Mouse (Mus musculus) embryonic fibroblast, embryonic 13.5 days (primary cell): ENCODE data around the gene Mill2. TPM values are rescaled to one million over a fixed set of nuclear protein-coding genes. Genes with fewer than 3 reads are reported as not detected.
"Not testable (repeated sequence)": the region's sequence is repeated elsewhere in the genome, so short reads cannot be mapped to it uniquely, and the experiment has no call there.

ENCODE experiments used
- H3K27ac ChIP-seq: 2 replicates; pipeline ENCODE4 v1.5.1; 2012; ENCODE audit warnings: low read length, control low read depth, inconsistent platforms; ENCODE audit not compliant: insufficient read depth
- H3K4me1 ChIP-seq: 2 replicates; pipeline ENCODE4 v1.6.1; 2011; ENCODE audit warnings: low read length; ENCODE audit not compliant: control insufficient read depth, insufficient read depth
- H3K4me3 ChIP-seq: 2 replicates; pipeline ENCODE4 v1.5.1; 2011; ENCODE audit warnings: mild to moderate bottlenecking, control low read depth, low read length; ENCODE audit not compliant: insufficient read depth
- CTCF ChIP-seq: IDR thresholded peaks from 2 replicates; pipeline ENCODE4 v1.5.1; 2011; ENCODE audit warnings: mild to moderate bottlenecking, control low read depth, low read length, moderate library complexity, borderline replicate concordance; ENCODE audit not compliant: insufficient read depth
- POLR2A ChIP-seq: IDR thresholded peaks from 2 replicates; pipeline ENCODE4 v1.6.1; 2011; ENCODE audit warnings: low read depth, mild to moderate bottlenecking, control low read depth, low read length, moderate library complexity
- polyA plus RNA-seq: library from polyadenylated mRNA; stranded (reverse); fragments of >200 nt; gene quantifications from 2 replicates; pipeline ENCODE4 v1.2.4, GENCODE M21; 2011; ENCODE audit warnings: low read depth; ENCODE audit not compliant: missing spikeins, insufficient read length

Gene Mill2
- polyA plus RNA-seq, 1 experiment, result 3.0 TPM

DNA sequence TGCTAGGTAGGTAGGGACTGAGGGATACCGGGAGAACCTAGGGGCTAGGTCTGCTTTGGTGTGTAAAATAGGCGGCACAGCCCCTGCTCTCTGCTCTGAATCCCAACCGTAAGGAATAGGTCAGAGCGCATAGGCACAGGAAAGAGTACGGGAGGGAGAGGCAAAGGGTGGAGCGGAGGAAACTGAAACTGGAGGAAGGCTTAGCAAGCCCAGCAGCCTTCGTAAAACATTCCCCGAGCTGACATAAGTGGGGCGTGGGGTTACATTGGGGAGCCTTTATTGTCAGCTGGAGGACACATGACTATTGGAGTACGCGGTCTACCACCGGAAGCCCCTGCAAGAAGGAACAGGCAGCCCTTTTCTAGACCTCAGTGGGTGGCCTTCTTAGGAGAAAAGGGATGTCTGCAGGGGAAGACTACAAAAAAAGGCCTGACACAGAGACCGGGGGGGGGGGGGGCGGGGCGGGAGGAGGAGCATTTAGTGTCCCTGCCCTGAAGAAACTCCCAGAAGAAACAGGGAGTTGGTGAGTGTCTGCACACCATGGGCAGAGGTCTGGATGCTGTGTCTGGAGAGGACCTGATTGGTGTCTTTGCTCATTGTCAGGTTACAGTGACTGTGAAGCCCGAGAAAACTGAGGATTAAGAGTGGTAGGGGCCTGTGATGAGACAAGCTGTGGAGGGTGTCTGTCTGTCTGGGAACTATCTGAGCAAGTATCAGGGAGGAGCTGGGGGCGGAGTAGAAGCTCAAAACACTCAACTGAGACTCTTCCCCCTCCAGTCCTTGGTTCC lies 814 bp downstream of the Mill2 start:
- Histone ChIP-seq H3K4me1 (no peaks in the 10 kb centered on the region), H3K27ac (peak overlapping the region; percentile 76), H3K4me3 (peak overlapping the region; percentile 42)
- TF ChIP-seq CTCF (no peak), POLR2A (peak; percentile 75)

- Histone ChIP-seq H3K4me3 (peak overlapping the region; percentile 34), H3K4me1 (no peaks in the 10 kb centered on the region), H3K27ac (peak overlapping the region; percentile 75; the same call in 1 of the 2 replicates)
- TF ChIP-seq CTCF, result no peak
- no peak for TF ChIP-seq POLR2A
Measured at GRCm38 (mm10) chr7:18841174-18841567, 1.4 kb downstream of the Mill2 start.

DNA sequence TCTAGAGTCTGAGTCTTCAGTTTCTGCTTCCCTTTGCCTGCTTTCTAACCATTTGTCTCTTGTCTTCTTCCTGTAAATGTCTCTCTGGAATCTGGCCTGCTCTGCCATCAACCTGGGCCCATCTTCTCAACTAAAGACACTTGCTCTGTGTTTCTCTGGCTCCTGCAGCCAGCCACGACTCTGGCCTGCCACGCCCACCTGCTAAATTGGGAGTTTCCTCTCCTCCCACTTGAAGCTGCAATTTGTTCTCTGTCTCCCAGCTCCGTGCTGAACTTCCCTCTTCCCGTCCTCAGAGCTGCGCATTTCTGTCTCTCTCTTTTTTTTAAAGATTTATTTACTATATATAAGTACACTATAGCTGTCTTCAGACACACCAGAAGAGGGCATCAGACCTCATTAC lies 5.0 kb downstream of the Mill2 start:
- no peak for TF ChIP-seq POLR2A
- TF ChIP-seq CTCF, result no peak
- Histone ChIP-seq H3K27ac (no peak overlapping the region), H3K4me1 (no peaks in the 10 kb centered on the region), H3K4me3 (no peak overlapping the region)

DNA sequence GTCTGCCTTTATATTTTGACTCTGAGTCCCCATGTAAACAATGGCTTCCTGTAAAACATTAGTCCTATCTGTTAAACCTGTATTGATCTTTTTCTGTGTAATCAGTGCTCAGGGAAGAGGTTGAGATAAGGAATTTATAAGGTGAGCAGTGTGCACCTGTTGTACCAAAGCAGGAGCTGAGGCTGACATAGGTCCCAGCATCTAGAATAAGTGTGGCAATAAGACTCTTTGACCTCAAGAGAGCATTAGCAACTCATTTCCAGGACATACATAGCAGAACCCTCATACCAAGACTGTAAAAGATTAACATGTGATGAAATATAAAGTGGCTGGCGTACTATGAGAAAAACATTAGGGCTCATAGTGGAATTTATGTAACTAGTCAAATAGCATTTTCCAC lies 8.6 kb downstream of the Mill2 start:
- no peaks in the 10 kb centered on the region for H3K4me1 ChIP-seq

DNA sequence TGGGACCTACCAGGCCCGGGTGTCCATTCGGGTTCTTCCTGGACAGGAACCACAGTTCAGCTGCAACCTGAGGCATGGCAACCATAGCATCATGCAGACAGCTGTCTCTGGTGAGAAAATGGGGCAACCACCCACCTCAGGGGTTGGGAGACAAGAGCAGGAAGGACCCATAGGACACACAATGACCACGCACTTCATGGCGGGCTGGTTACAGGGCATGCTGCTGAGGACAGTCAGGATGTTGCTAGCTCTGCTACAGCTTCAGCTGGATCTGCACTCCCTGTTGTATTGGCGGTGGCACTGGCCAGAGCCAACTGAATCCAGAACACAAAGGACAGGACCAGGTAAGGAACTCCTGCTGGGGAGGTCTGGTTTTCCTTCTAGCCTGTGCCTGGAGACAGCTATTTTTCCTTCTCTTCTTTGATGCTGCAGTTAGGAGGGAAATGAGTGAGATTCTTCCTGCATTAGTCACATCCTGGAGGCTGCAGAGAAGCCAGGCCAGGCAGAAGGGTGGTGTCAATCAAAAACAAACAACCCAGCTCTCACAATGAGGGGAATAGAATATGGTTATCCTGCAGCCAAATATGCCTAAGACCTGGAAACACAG lies 18.6 kb downstream of the Mill2 start:
- H3K4me3 ChIP-seq, result no peak overlapping the region
- TF ChIP-seq POLR2A, result no peak
- TF ChIP-seq CTCF, result no peak
- H3K4me1 ChIP-seq, result peaks cover 9% of the 10 kb centered on the region
- peak overlapping the region; percentile 35 for H3K27ac ChIP-seq

More for the DNA sequence above, 8.6 kb downstream of the Mill2 start:
- Histone ChIP-seq H3K4me3 (no peak overlapping the region), H3K27ac (no peak overlapping the region)
- TF ChIP-seq POLR2A (no peak), CTCF (no peak)

DNA sequence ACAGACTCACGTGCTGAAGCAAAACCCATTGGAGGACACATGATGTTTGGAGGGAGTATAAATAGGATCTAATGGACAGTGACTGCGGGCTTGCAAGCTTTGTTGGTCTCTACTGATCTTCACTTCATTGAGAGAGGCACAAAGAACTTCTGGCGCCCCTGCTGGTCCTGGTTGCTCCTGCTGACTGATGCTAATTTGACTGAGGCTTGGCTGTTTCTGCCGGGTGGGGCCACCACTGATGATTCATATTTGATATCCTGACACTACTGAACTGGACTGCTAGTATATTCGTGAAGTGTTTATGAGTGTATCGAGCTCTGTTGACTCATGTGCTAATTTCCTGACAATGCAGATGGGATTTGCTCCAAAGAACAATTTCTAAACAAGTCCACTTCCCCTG lies 23.0 kb downstream of the Mill2 start:
- H3K4me1 ChIP-seq, result peaks cover 9% of the 10 kb centered on the region
- no peak overlapping the region for H3K27ac ChIP-seq
- no peak overlapping the region for H3K4me3 ChIP-seq
- TF ChIP-seq POLR2A, result no peak
- no peak for TF ChIP-seq CTCF

DNA sequence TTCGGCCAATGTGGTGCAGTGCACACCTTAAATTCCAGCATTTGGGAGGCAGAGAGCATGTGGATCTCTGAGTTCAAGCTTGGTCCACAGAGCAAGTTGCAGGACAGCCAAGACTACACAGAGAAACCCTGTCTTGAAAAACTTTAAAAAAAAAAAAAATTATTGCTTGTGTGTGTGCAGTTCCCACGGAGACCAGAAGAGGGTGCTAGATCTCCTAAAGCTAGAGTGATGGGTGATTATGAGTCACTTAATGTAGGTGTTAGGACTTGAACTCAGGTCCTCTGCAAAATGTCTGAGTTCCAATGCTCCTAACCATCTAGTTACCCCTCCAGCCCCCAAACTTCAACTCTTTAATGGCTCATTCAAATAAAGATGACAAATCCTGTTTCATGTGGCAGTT lies 28.7 kb downstream of the Mill2 start:
- TF ChIP-seq POLR2A (no peak), CTCF (no peak)
- Histone ChIP-seq H3K27ac (no peak overlapping the region), H3K4me1 (no peaks in the 10 kb centered on the region), H3K4me3 (no peak overlapping the region)

DNA sequence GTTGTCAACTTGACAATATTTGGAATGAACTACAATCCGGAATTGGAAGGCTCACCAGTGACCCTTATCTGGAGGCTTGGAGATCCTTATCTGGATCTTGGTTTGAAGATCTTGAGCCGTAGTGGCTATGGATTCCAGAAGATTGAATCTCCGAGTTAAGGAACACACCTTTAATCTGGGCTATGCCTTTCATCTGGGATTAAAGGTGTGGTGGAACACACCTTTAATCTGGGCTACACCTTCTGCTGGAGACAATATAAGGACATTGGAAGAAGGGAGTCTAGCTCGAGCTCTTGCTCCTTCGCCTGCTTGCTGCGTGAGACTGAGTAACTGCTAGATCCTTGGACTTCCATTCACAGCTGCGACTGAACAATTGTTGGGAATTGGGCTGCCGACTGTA lies 31.3 kb downstream of the Mill2 start, which contains the start of gene Pglyrp1:
Pglyrp1 (plus strand) TSS at position 301 of the 400 bp plus-strand sequence.
- not testable (repeated sequence) for H3K27ac ChIP-seq, H3K4me3 ChIP-seq, H3K4me1 ChIP-seq

GRCm38 (mm10) chr7:18872014-18872802 lies 32.4 kb downstream of the Mill2 start:
- no peaks in the 10 kb centered on the region for H3K4me1 ChIP-seq
- no peak for TF ChIP-seq POLR2A
- TF ChIP-seq CTCF, result no peak
- H3K4me3 ChIP-seq, result peak overlapping the region; percentile 11
- no peak overlapping the region for H3K27ac ChIP-seq

GRCm38 (mm10) chr7:18872816-18873215 lies 33.0 kb downstream of the Mill2 start:
- no peak for TF ChIP-seq CTCF
- TF ChIP-seq POLR2A, result no peak
- Histone ChIP-seq H3K4me1 (no peaks in the 10 kb centered on the region), H3K27ac (no peak overlapping the region), H3K4me3 (peak overlapping the region; percentile 11)
